Mouse (Mus musculus) bone marrow, adult 2 months (tissue): ENCODE results near the gene Ccl4.

ENCODE experiments used
- CTCF ChIP-seq: fragments of 200-500 bp; IDR thresholded peaks from 2 replicates; pipeline ENCODE4 v1.5.1; 2011; ENCODE audit warnings: low read length, control low read depth; ENCODE audit not compliant: control insufficient read depth, insufficient read depth
- POLR2A ChIP-seq: fragments of 200-500 bp; IDR thresholded peaks from 2 replicates; pipeline ENCODE4 v1.6.1; 2011; ENCODE audit warnings: low read depth, mild to moderate bottlenecking, control low read depth, low read length, borderline replicate concordance; ENCODE audit not compliant: control insufficient read depth

GRCm38 (mm10) chr11:83631065-83631464 is 31.3 kb upstream of the Ccl4 start:
- TF ChIP-seq POLR2A (no peak), CTCF (no peak)
